ENCODE assay signal across 18 mouse cellular contexts in the genomic region with DNA sequence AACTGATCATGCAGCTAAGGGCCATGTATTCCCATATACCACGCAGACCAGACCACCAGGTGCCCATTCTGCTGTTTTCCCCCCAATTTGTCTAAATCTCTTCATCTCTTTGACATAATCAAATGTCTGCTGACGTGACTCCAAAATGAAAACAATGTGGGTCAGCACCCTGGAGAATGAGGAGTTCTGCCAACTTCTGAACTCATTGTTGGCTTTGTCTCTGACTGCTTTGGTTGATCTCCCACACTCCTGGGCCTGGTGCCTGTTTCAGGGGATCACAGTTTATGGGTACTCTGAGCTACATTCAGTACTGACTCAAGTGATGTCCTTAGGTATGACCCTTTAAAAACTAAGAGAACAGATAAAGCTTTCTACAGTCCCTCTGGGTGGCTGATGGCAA.
DNase-seq lines count a peak whose midpoint lies in the region; TF ChIP-seq lines count a peak whose summit lies in the region.
"Had no signal": no experiment of that assay in that cellular context is flagged by ENCODE, and none has a peak within 500 bp of the region (broad histone marks: within the 10 kb centered on the region; RNA-seq: fewer than 3 reads in every experiment).

No protein-coding gene starts in this region.

- H3K4me3 ChIP-seq in heart, embryonic 10.5 days = no peak overlapping the region
- H3K4me3 ChIP-seq in thymus, adult 2 months (ENCODE audit: control insufficient read depth, insufficient read depth, low read length) = no peak overlapping the region
- H3K4me3 ChIP-seq: hindbrain, embryonic 15.5 days; intestine, embryonic 15.5 days; midbrain, embryonic 10.5 days had no signal

- TF ChIP-seq POLR2A in thymus, adult 2 months (IDR thresholded peaks at IDR 0.05; ENCODE audit: control insufficient read depth, extremely low read depth, insufficient read depth, low read length, poor library complexity) = no peak

- H3K9me3 ChIP-seq in heart, embryonic 10.5 days = no peaks in the 10 kb centered on the region
- H3K9me3 ChIP-seq: intestine, embryonic 15.5 days had no signal

- 91% methylated on average over 2 of the region's 2 CpGs for WGBS in heart, embryonic 10.5 days
- 87% methylated on average over 2 of the region's 2 CpGs for WGBS in thymus, adult 2 months

- H3K27me3 ChIP-seq in heart, embryonic 10.5 days (ENCODE audit: insufficient read depth, poor library complexity, severe bottlenecking) = no peaks in the 10 kb centered on the region
- H3K27me3 ChIP-seq in thymus, adult 2 months (ENCODE audit: control insufficient read depth, insufficient read depth, low read length) = no peaks in the 10 kb centered on the region
- H3K27me3 ChIP-seq: hindbrain, embryonic 15.5 days; intestine, embryonic 15.5 days had no signal

- H3K27ac ChIP-seq in heart, embryonic 10.5 days = no peak overlapping the region
- H3K27ac ChIP-seq in thymus, adult 2 months (ENCODE audit: control insufficient read depth, insufficient read depth, low read length) = no peak overlapping the region
- H3K27ac ChIP-seq: hindbrain, embryonic 15.5 days; intestine, embryonic 15.5 days; liver, embryonic 14.5 days; macrophage; midbrain, embryonic 10.5 days had no signal

- TF ChIP-seq CTCF in thymus, adult 2 months (IDR thresholded peaks at IDR 0.05; ENCODE audit: borderline replicate concordance, control insufficient read depth, extremely low read depth, insufficient read depth, low read length, poor library complexity) = no peak

- peak; percentile 24 to 28 for DNase-seq in heart, postnatal 10 days
- no peak for DNase-seq in heart, embryonic 10.5 days (ENCODE audit: low spot score)
- peak; percentile 15 for DNase-seq in lung, postnatal 36 days
- DNase-seq in lung, postnatal 25 days (ENCODE audit: low spot score) = no peak
- peak; percentile 56 for DNase-seq in cerebellum, adult 8-10 months
- peak; percentile 22 for DNase-seq in gastrocnemius, postnatal 25 days
- DNase-seq in thymus, adult 2 months = no peak
- no peak for DNase-seq in thymus, postnatal 36 days
- DNase-seq: adrenal gland, postnatal 10 days; heart, postnatal 4 days; kidney, adult 9 months; kidney, postnatal 25 days; thymus, postnatal 25 days had no signal

- H3K36me3 ChIP-seq in heart, embryonic 10.5 days = no peaks in the 10 kb centered on the region
- H3K36me3 ChIP-seq in thymus, adult 2 months (ENCODE audit: control insufficient read depth, insufficient read depth, low read length) = no peaks in the 10 kb centered on the region
- H3K36me3 ChIP-seq: hindbrain, embryonic 15.5 days; intestine, embryonic 15.5 days had no signal

- intact Hi-C loops in heart, postnatal 10 days (cut with DNase I) = no loop called here

- H3K4me1 ChIP-seq in heart, embryonic 10.5 days = no peaks in the 10 kb centered on the region
- H3K4me1 ChIP-seq in thymus, adult 2 months (replicated peaks; ENCODE audit: control insufficient read depth, insufficient read depth, low read length) = no peaks in the 10 kb centered on the region
- H3K4me1 ChIP-seq: intestine, embryonic 15.5 days had no signal

Comparison
In these comparisons a context has a peak if more than half of its experiments do, and no peak if none do; other contexts are left out.
1. DNase-seq: peak in heart, postnatal 10 days (2 of 2), lung, postnatal 36 days (single experiment), cerebellum, adult 8-10 months (single experiment) and gastrocnemius, postnatal 25 days (single experiment); none in heart, embryonic 10.5 days (single experiment), lung, postnatal 25 days (single experiment), thymus, adult 2 months (single experiment) and thymus, postnatal 36 days (0 of 2).